Mouse (Mus musculus) megakaryocyte, adult 5-6 weeks (primary cell): ENCODE measurements around the gene Kbtbd8. TPM values are rescaled to one million over a fixed set of nuclear protein-coding genes. Genes with fewer than 3 reads are reported as not detected.

Experiments
- ATAC-seq: 2 replicates; pipeline ENCODE4 v1.8.0; 2016; ENCODE audit warnings: mild to moderate bottlenecking, inconsistent platforms; ENCODE audit not compliant: poor library complexity, severe bottlenecking
- total RNA-seq, 2 experiments: library from RNA; stranded (forward) in 1 of 2; stranded (reverse) in 1 of 2; fragments of 153-499, 151-499 nt in 1 of 2; fragments of 221-1000, 200-1000 nt in 1 of 2; gene quantifications; 2 replicates each; pipeline versions ENCODE4 v1.2.3 to v1.2.4; 2015 to 2017

The Kbtbd8 gene
- total RNA-seq (2015) (2.7 and 6.0 TPM in 2 replicates), total RNA-seq (2017) (3.5 and 4.6 TPM in 2 replicates)

- 0 out of 2 replicates have a peak, but pooled peaks have one; percentile 1 for ATAC-seq
Observed at GRCm38 (mm10) chr6:95116946-95117345, at the start of gene Kbtbd8. TSS of gene Kbtbd8 (plus strand) at chr6:95117240.

GRCm38 (mm10) chr6:95069753-95070152 lies 47.3 kb upstream of the Kbtbd8 start:
- ATAC-seq = no peak

GRCm38 (mm10) chr6:95085276-95085675 lies 31.8 kb upstream of the Kbtbd8 start:
- ATAC-seq = no peak

- ATAC-seq = no peak
Observed at GRCm38 (mm10) chr6:95087154-95087846, 29.7 kb upstream of the Kbtbd8 start.

- ATAC-seq = peak; percentile 40; the same call in 1 of the 2 replicates
Observed at GRCm38 (mm10) chr6:95088075-95088474, 29.0 kb upstream of the Kbtbd8 start.

GRCm38 (mm10) chr6:95094695-95095094 lies 22.3 kb upstream of the Kbtbd8 start:
- ATAC-seq = no peak

- ATAC-seq = peak; percentile 94
Observed at GRCm38 (mm10) chr6:95098366-95099109, 18.5 kb upstream of the Kbtbd8 start.

GRCm38 (mm10) chr6:95103706-95104105 lies 13.3 kb upstream of the Kbtbd8 start:
- ATAC-seq = no peak

GRCm38 (mm10) chr6:95108437-95108836 lies 8.6 kb upstream of the Kbtbd8 start:
- ATAC-seq = no peak

- no peak for ATAC-seq
Observed at GRCm38 (mm10) chr6:95109691-95110450, 7.2 kb upstream of the Kbtbd8 start.

- peak; percentile 47; the same call in 1 of the 2 replicates for ATAC-seq
Observed at GRCm38 (mm10) chr6:95112015-95112414, 5.0 kb upstream of the Kbtbd8 start.

GRCm38 (mm10) chr6:95116513-95116912 lies 527 bp upstream of the Kbtbd8 start:
- no peak for ATAC-seq

- peak; percentile 97 for ATAC-seq
Observed at GRCm38 (mm10) chr6:95117614-95118541, 838 bp downstream of the Kbtbd8 start.

GRCm38 (mm10) chr6:95119389-95119788 lies 2.3 kb downstream of the Kbtbd8 start:
- no peak for ATAC-seq

- ATAC-seq = no peak
Observed at GRCm38 (mm10) chr6:95149931-95150534, 33.0 kb downstream of the Kbtbd8 start.

- no peak for ATAC-seq
Observed at GRCm38 (mm10) chr6:95150885-95151284, 33.8 kb downstream of the Kbtbd8 start.

- ATAC-seq = no peak
Observed at GRCm38 (mm10) chr6:95151563-95151962, 34.5 kb downstream of the Kbtbd8 start.

GRCm38 (mm10) chr6:95163965-95164364 lies 46.9 kb downstream of the Kbtbd8 start:
- no peak for ATAC-seq

GRCm38 (mm10) chr6:95165630-95166029 lies 48.6 kb downstream of the Kbtbd8 start:
- ATAC-seq = no peak
